Mouse (Mus musculus) layer of hippocampus, adult 11-12 months (tissue): Measurements from ENCODE around the gene Alpl.

Experiments used
- DNase-seq: peaks from one replicate; pipeline ENCODE4 v3.0.0; 2022; ENCODE audit warnings: low spot score

Gene Alpl

DNA sequence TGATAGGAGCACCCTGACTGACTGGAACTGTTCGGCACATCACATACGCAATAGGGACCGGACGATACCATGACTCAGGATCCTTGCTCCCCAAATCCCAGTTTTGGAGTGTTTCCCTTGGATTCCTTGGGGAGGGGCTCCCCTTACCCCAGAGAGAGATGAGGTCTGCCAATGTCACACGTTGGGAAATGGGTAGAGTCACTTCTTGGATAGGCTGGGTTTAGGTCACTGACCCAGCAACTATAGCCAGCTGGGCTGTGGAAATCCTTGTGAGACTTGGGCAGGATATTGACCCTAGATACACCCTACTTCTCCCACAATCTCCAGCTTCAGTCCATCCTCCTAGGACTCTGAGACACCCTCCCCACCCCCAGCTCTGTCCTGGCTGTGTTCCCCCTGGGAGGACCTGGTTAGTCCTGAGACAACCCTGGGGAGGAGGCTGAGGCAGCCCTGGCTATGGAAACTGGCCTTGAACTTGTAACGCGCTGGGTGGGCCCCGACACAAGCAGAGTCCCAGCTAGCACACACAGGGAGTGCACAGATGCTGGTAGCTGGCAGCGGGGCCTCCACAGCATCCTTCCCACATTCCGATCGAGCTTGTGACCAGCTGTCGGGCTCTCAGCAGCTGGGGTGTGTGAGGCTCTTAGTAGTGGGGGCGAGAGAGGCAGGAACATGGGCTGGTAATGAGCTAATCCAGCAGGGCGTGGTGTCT lies 25.1 kb downstream of the Alpl start:
- no peak for DNase-seq

DNA sequence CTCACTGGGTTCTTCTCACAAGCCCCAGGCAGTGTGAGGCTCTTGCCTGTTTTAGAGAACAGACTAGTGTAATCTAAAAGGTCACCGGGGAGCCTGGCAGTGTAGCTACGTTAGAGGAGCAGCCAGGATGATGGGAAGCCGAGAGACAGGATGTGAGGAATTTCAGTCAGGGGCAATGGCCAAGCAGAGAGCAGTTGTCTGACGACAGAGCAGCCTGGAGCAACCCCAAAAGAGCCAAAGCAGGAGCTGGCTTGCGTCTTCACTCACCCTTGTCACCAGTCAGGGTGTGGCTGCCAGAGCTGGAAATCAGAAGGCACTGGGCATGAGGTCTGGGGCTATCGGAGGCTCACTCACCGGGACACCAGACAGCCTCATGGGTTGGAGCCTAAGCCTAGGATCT lies 26.5 kb downstream of the Alpl start:
- DNase-seq = no peak

- no peak for DNase-seq
Measured at GRCm38 (mm10) chr4:137768831-137769230, 27.4 kb downstream of the Alpl start.

DNA sequence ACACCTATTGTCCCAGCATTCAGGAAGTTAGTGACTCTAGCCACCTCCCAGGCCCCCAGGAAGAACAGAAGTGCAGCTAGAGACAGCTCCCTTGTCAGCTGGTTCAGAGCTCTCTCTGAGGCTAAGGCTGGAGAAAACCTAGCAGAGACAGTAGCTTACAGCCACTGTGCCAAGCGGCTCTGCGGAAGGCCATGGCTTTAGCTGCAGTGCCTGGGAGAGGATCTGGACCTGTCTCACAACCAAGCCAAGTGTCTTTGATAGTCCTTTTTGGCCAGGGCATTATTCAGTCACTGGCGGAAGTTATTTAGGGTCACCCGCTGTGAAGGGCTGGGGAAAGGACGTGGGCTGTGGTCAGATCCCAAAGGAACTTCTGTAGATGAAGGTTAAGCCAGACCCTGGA lies 27.8 kb downstream of the Alpl start:
- no peak for DNase-seq

DNA sequence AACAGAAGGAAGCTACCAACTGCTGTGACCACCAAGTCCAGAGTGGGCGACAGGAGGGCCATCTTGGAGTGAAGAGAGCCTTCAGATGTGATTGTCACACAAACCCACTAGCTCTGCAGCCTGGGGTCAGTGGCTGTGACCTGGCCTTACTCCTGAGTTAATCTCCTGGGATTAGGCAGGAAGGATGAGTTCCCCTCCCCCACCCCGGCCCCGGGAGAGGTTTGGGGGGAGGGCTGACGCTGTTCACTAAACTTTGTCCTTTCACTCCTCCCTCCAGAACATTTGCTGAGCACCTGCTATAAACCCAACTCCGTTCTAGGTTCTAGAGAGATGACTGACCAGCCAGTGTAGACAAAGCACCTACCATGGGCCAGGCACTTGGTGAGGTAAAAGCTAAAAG lies 29.8 kb downstream of the Alpl start:
- DNase-seq = no peak

- peak; percentile 58 for DNase-seq
Measured at GRCm38 (mm10) chr4:137765554-137765971, 30.6 kb downstream of the Alpl start.

GRCm38 (mm10) chr4:137764621-137765020 lies 31.6 kb downstream of the Alpl start:
- DNase-seq = no peak

- DNase-seq = no peak
Measured at GRCm38 (mm10) chr4:137763920-137764495, 32.2 kb downstream of the Alpl start.

- DNase-seq = no peak
Measured at GRCm38 (mm10) chr4:137762886-137763285, 33.3 kb downstream of the Alpl start.

GRCm38 (mm10) chr4:137754446-137754845 lies 41.7 kb downstream of the Alpl start:
- DNase-seq = no peak

DNA sequence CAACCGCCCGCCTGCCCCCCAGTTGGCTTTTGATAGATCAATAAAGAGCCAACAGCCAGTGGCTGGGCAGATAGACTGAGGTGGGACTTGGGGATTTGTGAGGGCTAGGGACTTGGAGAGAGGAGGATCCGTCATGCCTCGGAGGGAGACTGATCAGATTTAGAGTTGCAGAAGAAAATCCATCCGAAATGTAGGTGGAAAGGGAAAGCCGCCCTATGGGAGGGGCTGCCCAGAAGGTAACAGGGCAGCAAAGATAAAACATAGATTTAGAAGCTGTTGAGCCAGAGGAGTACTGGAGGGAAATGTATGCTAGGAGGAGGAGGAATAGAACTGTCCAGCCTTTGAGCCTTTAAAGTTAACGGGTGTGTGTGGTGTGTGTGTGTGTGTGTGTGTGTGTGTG lies 43.0 kb downstream of the Alpl start:
- DNase-seq = no peak

DNA sequence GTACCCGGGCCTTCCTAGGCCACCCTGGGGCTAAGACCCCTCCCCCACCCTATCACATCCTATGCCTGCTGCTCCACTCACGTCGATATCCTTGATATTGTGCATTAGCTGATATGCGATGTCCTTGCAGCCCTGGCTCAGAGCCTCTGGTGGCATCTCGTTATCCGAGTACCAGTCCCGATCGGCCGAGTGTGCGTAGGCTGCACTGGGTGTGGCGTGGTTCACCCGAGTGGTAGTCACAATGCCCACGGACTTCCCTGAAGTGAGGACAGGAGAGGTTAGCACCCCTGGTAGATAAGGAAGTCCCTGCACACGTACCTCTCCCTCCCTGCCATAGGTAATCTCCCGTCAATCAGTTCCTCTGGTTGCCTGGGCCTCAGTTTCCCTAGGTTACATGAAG lies 43.7 kb downstream of the Alpl start:
- DNase-seq = no peak

DNA sequence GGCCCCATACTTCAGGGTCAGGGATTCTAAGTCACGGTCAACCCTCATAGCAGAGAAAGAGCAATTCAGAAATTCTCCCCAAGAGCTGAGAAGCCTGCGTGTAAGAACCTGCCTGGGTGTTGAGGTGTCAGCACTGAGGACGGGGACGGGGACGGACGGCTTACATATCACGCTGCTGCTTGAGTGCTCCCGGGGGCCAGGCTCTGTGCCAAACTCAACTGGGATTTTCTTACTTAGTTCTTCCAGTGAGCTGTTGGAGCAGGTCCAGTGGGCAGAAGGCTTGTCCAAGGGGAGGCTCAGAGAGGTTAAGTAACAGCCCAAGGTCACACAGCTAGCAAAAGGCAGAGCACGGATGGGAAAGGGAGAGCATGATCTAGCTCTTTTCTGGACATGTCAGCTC lies 44.5 kb downstream of the Alpl start:
- DNase-seq = no peak

DNA sequence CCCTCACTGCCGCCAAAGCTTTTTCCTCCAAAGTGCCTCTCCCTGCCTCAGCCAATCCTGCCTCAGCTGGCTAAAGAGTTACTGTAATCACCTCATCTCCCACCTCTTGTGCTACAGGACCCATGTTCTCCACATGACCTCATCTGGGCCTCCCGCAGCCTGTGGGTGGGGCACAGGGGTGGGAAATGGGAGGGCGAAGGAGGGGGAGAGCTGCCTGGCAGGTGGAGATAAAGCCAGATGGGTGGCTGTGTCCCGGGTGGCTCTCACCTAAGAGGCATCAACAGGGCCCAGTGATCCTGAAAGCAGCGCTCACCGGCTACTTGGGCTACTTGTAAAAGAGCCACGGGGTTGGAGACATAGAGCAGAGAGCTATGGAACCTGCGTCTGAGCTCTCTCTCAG lies 44.9 kb downstream of the Alpl start:
- DNase-seq = no peak

DNA sequence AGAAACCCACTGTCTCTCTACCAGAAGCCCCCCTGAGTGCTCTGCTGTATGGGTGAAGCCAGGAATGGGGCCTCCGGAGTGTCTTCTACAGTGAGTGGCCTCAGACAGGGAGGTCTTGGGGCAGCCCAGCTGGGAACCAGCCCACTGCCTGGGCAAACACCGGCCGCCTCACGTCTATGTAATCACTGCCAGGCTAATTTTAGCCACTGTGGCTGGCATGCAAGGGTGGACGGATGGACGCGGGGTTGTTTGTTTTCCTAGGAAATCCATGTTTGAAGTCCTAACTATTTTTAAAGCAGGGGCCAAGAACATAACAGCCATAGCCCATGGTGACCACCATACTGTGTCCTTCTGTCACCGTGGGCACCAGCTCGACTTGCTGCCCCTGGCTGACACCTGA lies 46.1 kb downstream of the Alpl start:
- no peak for DNase-seq

- no peak for DNase-seq
Measured at GRCm38 (mm10) chr4:137749680-137750079, 46.5 kb downstream of the Alpl start.

DNA sequence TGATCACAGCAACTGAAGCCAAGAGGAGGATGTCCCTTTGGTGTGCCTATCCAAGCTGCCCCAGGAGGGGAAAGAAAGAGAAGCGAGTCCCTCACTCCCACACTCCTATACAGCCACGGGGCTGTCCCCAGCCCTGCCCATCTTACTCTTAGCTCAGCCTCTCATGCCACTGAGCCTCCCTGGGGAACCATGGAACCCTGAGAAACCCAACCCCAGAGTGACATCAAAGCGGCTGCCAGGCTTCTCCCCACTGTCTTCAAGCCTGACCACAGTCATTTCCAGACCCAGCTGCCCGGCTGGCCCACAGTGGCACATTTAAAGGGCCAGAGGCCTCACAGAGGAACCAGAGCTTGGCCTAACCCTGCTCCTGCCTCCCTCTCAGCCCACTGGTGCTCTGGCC lies 47.5 kb downstream of the Alpl start:
- DNase-seq = no peak

DNA sequence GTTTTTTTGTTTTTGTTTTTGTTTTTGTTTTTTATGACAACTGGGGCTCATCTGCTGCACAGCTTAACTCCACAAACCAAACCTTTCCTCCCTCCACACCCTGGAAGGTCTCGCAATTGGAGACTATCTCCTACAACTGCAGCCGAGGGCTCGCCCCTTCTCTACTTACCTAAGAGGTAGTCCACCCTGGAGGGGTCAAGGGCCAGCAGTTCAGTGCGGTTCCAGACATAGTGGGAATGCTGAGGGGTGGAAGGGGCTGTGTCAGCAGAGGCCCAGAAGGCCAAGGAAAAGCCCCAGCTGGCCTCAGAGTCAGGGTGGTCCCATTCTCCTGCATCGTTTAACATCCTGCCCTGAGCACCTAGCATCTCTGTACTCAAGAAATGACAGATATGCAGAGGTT lies 48.6 kb downstream of the Alpl start:
- DNase-seq = no peak

DNA sequence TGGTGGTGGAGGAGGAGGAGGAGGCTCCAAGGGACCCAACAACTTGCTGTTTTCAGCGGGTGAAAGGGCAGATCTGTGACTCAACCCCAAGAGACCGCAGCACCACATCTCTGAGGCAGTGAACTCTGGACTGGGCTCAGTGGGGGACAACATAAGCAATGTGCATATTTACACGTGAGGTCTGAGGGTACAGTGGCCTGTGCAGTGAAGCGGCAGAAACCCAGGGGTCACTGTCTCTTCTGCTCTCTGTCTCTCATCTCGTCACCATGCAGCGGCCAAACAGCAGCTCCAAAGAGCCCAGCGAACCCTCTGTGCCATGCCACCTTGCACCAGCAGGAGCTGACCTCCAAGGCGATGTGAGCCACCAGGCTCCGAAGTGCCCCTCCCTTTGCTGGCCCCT lies 49.1 kb downstream of the Alpl start:
- DNase-seq = no peak

DNA sequence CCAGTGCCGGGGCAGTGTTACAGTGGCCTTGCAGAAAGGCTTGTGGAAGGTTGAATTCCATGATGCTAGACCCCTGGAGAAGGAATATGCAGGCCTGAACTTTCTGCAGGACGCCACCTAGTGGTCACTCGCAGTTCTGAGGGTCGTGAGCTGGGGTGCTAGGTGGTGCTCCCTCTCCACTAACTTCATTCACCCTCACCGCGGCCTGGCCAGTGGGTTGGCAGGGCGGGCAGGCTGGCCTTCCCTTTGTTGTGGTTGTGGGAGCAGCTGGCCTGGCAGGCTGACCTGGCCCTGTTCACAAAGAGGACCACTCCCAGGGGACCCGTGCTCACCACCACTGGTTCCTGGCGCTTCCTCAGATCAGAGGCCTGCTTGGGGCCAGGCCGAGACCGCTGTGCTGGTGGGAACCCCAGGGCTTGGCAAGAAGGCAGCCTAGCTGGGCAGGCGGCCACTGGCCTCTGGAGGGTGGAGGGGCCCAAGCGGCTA lies 51.7 kb downstream of the Alpl start:
- DNase-seq = no peak

DNA sequence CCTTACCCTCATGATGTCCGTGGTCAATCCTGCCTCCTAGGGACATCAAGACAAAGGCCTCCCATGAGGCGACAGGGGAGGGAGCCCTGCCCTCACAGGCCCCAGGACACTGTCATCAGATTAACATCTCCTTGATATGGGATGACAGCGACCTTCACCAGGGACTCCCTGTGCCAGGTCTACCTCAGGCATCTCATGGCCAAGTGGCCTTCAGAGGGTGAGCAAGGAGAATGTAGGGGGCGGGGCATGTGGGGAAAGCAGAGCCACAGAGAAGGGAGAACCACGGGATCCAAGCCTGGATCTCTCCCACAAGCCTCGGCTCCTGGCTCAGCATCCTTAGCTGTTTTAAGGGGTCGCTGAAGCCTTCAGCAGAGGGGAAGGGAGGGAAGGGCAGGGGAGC lies 52.4 kb downstream of the Alpl start:
- DNase-seq = no peak

DNA sequence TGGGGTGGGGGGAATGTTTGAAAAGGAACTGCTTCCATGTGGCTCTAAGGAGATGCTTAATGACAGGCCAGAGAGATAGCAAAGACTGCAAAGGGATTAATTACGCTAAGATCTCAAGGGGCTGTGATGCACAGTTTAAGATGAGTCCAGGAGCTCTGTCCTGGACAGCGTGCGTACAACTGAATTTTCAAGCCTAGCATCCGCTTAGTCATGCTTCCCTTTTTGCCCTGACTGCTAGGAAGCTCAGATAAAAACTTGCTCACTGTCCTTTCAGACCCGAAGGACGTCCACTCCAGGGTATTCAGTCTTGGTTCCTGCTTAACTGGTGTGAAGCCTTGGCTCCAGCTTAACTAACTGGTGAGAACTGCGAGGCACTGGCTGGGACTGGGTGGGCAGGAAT lies 55.8 kb downstream of the Alpl start:
- no peak for DNase-seq

- DNase-seq = peak; percentile 52
Measured at GRCm38 (mm10) chr4:137739151-137739923, 56.8 kb downstream of the Alpl start.
